Mouse (Mus musculus) neural tube, embryonic 15.5 days (tissue): Measurements from ENCODE around the gene Ceacam13. TPM values are rescaled to one million over a fixed set of nuclear protein-coding genes. Genes with fewer than 3 reads are reported as not detected.
"Not testable (repeated sequence)": the region's sequence is repeated elsewhere in the genome, so short reads cannot be mapped to it uniquely, and the experiment has no call there.

Source experiments
- ATAC-seq: fragments of 200-750 bp; cut with Nextera tagmentation; 2 replicates; pipeline ENCODE4 v1.8.0; 2017; ENCODE audit warnings: mild to moderate bottlenecking, moderate TSS enrichment, moderate library complexity; ENCODE audit not compliant: low FRiP score
- H3K27ac ChIP-seq: fragments of 300-500 bp; sonication (generic); replicated peaks from 2 replicates; pipeline ENCODE4 v1.5.1; 2015; ENCODE audit warnings: mild to moderate bottlenecking, inconsistent platforms
- H3K27me3 ChIP-seq: fragments of 300-500 bp; sonication (generic); replicated peaks from 2 replicates; pipeline ENCODE4 v1.6.1; 2015; ENCODE audit warnings: inconsistent platforms
- H3K36me3 ChIP-seq: fragments of 300-500 bp; sonication (generic); 2 replicates; pipeline ENCODE4 v1.6.1; 2015; ENCODE audit warnings: inconsistent platforms
- H3K4me1 ChIP-seq: fragments of 300-500 bp; sonication (generic); 2 replicates; pipeline ENCODE4 v1.6.1; 2015; ENCODE audit warnings: inconsistent platforms
- H3K4me2 ChIP-seq: fragments of 300-500 bp; sonication (generic); 2 replicates; pipeline ENCODE4 v1.6.1; 2015; ENCODE audit warnings: inconsistent platforms, mild to moderate bottlenecking, moderate library complexity
- H3K4me3 ChIP-seq: fragments of 300-500 bp; sonication (generic); replicated peaks from 2 replicates; pipeline ENCODE4 v1.5.1; 2015; ENCODE audit warnings: mild to moderate bottlenecking, inconsistent platforms
- H3K9ac ChIP-seq: fragments of 300-500 bp; sonication (generic); replicated peaks from 2 replicates; pipeline ENCODE4 v1.6.1; 2015; ENCODE audit warnings: mild to moderate bottlenecking, inconsistent platforms
- H3K9me3 ChIP-seq: fragments of 300-500 bp; sonication (generic); replicated peaks from 2 replicates; pipeline ENCODE4 v1.6.1; 2016; ENCODE audit warnings: inconsistent platforms
- WGBS: fragments of 180-500 bp; shearing (Covaris S2); methylation state at CpG from one replicate; pipeline ENCODE4 v1.1.7; 2015; ENCODE audit warnings: mixed read lengths; 5-methylcytosine and 5-hydroxymethylcytosine counted together
- microRNA-seq: library from miRNA; unstranded; fragments of <30 nt; microRNA quantifications from one replicate; pipeline ENCODE4, GENCODE M21; 2017
- polyA plus RNA-seq: library from polyadenylated mRNA; unstranded; fragments of >200 nt; fragmentation: Nextera tagmentation; extraction: Ambion mirVana; gene quantifications from 2 replicates; pipeline ENCODE4 v1.2.1, GENCODE M21; 2015

Ceacam13 gene
- polyA plus RNA-seq, result not detected in 2 replicates

- H3K9ac ChIP-seq, result no peak within 1 kb of the TSS
- H3K27ac ChIP-seq, result no peak within 1 kb of the TSS
- 83% methylated on average over 4 of the region's 4 CpGs for WGBS
- ATAC-seq, result no peak
- H3K4me2 ChIP-seq, result no peak within 1 kb of the TSS
- H3K4me3 ChIP-seq, result no peak within 1 kb of the TSS
- no peaks in the 10 kb centered on the region for H3K36me3 ChIP-seq
- H3K27me3 ChIP-seq, result no peaks in the 10 kb centered on the region
- no peaks in the 10 kb centered on the region for H3K4me1 ChIP-seq
- H3K9me3 ChIP-seq, result peaks cover 15% of the 10 kb centered on the region
Measured at GRCm38 (mm10) chr7:18009589-18009988, at the start of gene Ceacam13. Ceacam13 (plus strand) TSS chr7:18009889.

- Histone ChIP-seq H3K9me3 (peaks cover 48% of the 10 kb centered on the region), H3K4me2 (no peak within 1 kb of the TSS), H3K27ac (no peak within 1 kb of the TSS), H3K4me3 (no peak within 1 kb of the TSS), H3K4me1 (no peaks in the 10 kb centered on the region), H3K27me3 (no peaks in the 10 kb centered on the region), H3K9ac (no peak within 1 kb of the TSS), H3K36me3 (no peaks in the 10 kb centered on the region)
- 83% methylated on average over 4 of the region's 4 CpGs for WGBS
- ATAC-seq, result no peak
Measured at GRCm38 (mm10) chr7:17971824-17972223, 37.9 kb upstream of the Ceacam13 start, which contains the start of gene Ceacam11. Ceacam11 (plus strand) TSS chr7:17972124.

- not testable (repeated sequence) for ATAC-seq
- peaks cover 14% of the 10 kb centered on the region for H3K9me3 ChIP-seq
Measured at GRCm38 (mm10) chr7:18001131-18001530, 8.6 kb upstream of the Ceacam13 start.

GRCm38 (mm10) chr7:18065629-18066028 lies 55.9 kb downstream of the Ceacam13 start, which contains the start of gene Ceacam12:
Ceacam12 (plus strand) TSS chr7:18065929.
- Histone ChIP-seq H3K27ac (no peak within 1 kb of the TSS), H3K27me3 (no peaks in the 10 kb centered on the region), H3K36me3 (no peaks in the 10 kb centered on the region), H3K4me2 (no peak within 1 kb of the TSS), H3K9ac (no peak within 1 kb of the TSS), H3K4me3 (no peak within 1 kb of the TSS), H3K4me1 (no peaks in the 10 kb centered on the region), H3K9me3 (peaks cover 29% of the 10 kb centered on the region; the same call in 1 of the 2 replicates)
- 79% methylated on average over 1 of the region's 1 CpGs for WGBS
- no peak for ATAC-seq

More at GRCm38 (mm10) chr7:18001131-18001530, 8.6 kb upstream of the Ceacam13 start:
- H3K4me3 ChIP-seq, H3K27me3 ChIP-seq, H3K36me3 ChIP-seq, H3K9ac ChIP-seq, H3K4me2 ChIP-seq, H3K4me1 ChIP-seq, H3K27ac ChIP-seq: not testable (repeated sequence)
- WGBS, result 94% methylated on average over 1 of the region's 1 CpGs

Small RNAs within 50 kb of the gene (microRNA-seq; reads per million reads assigned to microRNA genes)
- not detected for gene Gm22414

Other genes with a start within 250 kb of the Ceacam13 start
- gene Ceacam14, start 197.3 kb upstream of the Ceacam13 start, polyA plus RNA-seq, result not detected in 2 replicates
- not detected in 2 replicates for gene Gm5155, start 138.1 kb upstream of the Ceacam13 start, polyA plus RNA-seq
- not detected in 2 replicates for gene Ceacam11, start 37.8 kb upstream of the Ceacam13 start, polyA plus RNA-seq
- gene Ceacam12, start 56.0 kb downstream of the Ceacam13 start, polyA plus RNA-seq, result not detected in 2 replicates
- gene Igfl3, start 166.6 kb downstream of the Ceacam13 start, polyA plus RNA-seq, result not detected in 2 replicates
- not detected in 2 replicates for gene Mill1, start 235.5 kb downstream of the Ceacam13 start, polyA plus RNA-seq